Mouse (Mus musculus) mature B cell (primary cell): Measurements from ENCODE around the gene Rrp8.
"Not testable (repeated sequence)": the region's sequence is repeated elsewhere in the genome, so short reads cannot be mapped to it uniquely, and the experiment has no call there.

Source experiments
- in situ Hi-C: fragments of 300-500 bp; cut with MboI; formaldehyde crosslinking; loops from 2 replicates; pipeline ENCODE4 v1.14.3; 2019

The Rrp8 gene

DNA sequence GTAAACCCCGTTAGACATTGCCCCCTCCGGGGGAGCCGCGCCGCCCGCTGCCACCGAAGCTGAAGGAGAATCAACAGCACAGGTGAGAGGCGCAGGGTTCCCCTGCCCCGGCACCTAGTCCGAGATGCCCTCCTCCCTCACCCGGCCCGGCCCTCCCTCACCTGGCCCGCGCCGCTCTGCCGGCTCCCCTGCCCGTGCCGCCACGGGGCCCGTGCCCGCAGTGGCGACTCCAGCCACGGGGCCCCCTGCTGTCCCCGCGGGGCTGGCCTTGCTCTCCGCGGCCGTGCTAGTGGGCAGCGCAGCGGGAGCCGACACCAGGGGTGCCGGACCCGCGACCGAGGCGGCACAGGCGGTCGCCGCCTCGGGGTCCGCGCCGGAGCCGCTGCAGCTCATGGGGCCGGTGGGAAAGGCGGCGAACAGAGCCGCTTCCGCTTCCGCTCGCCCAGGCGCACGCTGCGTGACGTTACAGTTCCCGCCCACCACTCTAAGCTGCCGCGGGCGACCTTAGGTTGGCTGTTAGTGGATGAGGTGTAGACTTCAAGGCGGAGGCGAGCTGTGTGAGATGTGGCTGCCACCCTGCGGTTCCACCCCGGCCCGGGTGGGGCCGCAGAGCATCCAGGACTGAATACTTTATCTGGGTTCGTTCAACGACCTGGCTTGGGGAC, 6.9 kb upstream of the Rrp8 start, which contains the start of gene Taf10:
Gene Taf10, minus strand, starts transcription at position 436 of the 665 bp plus-strand sequence.
- in situ Hi-C loops: no loop called here

DNA sequence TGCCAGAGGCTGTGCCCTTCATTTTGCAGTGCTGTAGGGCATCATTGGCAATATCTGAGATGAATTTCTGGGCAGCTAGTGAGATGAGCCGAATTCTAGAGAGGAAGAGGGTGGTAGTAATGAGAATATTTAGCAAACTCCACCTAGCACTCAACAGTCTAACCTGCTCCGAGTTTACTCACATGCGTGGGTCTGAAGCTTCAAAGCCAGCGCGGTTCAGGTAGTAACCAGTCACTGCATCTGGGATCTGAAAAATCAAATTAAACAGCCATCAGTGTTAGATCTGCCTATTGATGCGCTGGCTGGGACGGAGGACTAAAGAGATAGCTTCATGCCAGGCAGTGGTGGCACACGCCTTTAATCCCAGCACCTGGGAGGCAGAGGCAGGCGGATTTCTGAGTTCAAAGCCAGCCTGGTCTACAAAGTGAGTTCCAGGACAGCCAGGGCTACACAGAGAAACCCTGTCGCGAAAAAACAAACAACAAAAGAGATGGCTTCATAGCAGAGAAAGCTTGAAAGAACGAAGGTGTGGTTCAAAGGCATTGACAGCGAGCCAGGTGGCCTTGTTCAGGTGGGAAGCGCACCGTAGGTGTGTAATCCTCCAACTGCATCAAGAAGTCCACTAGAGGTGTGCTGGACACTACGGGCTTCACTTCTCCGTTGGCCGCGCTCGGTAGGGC, 6.2 kb upstream of the Rrp8 start:
- in situ Hi-C loops: not testable (repeated sequence)

DNA sequence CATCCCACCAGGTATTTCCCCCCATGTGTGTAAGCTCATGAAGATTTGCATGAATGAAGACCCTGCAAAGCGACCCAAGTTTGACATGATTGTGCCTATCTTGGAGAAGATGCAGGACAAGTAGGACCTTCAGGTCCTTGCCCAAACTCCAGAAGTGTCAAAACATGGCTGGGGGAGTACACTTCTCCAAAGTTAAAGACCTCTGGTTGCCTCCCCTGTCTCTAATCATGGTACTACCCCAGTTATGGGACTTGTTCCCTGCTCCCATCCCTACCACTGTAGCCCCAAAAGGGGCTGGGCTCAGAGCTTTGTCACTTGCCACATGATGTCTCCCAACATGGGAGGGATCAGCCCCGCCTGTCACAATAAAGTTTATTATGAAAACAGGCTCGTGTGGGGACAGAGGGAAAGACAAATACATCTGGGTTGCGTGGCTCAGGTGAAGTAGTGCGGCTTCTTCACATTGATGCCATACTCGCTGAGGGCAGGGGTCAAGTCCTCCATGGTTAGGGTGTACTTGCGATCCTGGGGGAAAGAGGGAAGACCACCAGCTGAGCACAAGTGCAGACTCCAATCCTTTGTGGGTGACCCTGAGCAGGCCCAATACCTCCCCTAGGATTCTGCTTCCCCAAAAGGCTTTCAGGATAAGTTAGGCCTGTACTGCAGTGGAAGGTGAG, 5.5 kb upstream of the Rrp8 start:
- in situ Hi-C loops: not testable (repeated sequence)

- in situ Hi-C loops: no loop called here
Observed at GRCm38 (mm10) chr7:105741978-105742377, 4.8 kb upstream of the Rrp8 start.

DNA sequence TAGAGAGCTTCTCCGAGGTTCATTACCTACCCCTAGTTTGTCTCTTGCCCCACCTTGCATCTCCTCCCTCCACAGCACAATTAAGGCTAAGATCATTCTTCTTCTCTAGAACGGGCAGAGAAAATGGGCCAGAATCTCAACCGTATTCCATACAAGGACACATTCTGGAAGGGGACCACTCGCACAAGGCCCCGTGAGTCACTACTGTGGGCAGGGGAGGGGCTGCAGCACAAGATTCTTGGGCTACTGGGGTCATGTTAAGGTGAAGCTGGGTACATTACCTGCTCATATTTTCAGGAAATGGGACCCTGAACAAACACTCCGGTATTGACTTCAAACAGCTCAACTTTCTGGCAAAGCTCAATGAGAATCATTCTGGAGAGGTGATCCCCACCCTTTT, 3.7 kb upstream of the Rrp8 start:
- in situ Hi-C loops: no loop called here

DNA sequence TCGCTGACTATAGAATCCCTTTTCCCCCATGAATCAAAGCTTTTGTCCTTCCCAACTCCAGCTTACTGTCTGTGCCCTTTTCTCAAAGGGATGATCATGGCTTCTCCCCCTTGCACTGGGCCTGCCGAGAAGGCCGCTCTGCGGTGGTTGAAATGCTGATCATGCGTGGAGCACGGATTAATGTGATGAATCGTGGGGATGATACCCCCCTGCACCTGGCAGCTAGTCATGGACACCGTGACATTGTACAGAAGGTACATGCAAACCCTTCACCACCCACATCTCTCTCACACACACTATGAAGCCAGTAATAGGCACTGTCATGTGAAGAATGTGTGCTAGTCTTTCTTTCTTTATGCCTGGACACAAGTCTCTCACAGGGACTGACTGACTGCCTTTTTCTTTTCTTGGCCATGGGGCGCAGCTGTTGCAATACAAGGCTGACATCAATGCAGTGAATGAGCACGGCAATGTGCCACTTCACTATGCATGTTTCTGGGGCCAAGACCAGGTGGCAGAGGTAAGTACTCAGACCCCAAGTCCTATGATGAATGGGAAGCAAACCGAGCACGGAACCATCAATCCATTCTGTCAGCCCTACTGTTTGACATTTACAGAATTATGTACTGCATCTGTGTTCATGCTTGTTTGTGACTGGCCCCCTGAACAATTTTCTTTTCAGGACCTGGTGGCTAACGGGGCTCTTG, 3.1 kb upstream of the Rrp8 start:
- in situ Hi-C loops: no loop called here

DNA sequence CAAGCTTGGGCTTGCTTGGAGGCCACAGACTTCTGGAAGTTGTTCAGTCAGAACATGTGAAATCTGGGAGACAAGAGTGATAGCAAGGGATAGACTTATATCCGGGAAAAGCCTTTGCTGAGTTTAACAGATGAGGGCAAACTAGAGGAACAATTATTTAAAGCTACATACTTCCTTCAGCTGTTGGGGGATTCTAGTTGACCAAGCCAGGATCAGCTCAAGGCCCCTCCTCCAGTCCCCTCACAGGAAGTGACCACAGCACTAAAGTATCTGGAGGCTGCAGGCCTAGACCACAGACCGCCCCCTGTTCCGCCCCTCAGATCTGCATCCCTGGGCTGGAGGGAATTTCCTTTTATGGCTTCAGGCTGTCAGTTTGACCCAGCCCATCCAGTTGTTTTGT, 1.8 kb upstream of the Rrp8 start:
- in situ Hi-C loops: loop anchor here (5.0 kb wide), 1 partner anchor 73 kb away; the partner anchor contains the start of gene Mrpl17

- in situ Hi-C loops: loop anchor here (5.0 kb wide), 1 partner anchor 74 kb away; the partner anchor contains the start of gene Mrpl17
Observed at GRCm38 (mm10) chr7:105738286-105738685, 1.1 kb upstream of the Rrp8 start.

DNA sequence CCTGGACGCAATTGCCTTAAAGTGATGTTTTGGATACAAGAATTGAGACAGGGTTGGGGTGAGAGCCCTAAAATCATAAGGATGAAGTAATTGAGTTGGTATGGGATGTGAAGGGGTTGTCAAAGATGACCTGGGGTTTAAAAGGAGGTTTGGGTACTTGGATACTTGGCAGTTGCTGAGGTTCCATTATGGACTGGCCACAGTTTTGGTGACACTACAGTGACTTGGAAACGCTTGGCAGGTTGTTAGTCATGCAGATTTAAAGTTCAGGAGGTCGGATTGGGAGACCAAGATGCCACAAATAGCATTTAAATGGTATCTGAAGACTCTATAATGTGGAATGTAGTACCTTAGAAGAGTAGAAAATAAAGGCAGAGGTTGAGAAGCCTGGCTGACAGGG, 463 bp upstream of the Rrp8 start:
- in situ Hi-C loops: loop anchor here (5.0 kb wide), 1 partner anchor 75 kb away; the partner anchor contains the start of gene Mrpl17

DNA sequence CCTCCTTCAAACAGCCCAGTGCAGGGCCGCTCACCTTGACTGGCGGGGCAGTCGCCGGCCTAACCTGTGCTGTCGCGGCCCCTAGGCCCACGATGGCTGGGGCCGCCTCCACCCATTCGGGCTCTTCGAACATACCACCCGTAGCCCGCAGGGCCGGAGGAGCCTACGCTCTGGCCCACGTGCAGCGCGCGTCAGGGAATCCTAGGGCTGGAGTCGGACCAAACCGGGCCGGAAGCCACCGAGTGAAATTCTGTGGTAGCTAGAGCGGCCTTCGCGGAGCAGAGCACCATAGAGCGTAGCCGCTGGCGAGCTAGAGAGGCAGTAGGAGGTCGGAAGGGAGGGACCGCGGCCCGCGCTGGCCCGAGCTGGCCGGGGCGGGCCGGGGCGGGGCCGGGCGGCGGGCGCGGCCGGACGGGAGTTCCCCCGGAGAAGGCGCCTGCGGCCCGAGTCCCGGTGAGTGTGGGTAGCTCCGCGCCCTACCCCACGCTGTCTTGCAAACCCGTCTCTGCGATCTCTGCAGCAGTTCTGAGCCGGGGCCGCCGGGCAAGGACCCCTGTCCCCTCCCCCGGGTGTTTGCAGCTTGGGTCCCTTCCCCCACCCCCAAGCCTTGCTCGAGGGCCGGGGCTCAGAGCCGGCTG, 802 bp downstream of the Rrp8 start, which contains the start of gene Ilk:
Gene Ilk, plus strand, starts transcription at position 329 of the 638 bp plus-strand sequence.
- in situ Hi-C loops: loop anchor here (5.0 kb wide), 1 partner anchor 76 kb away; the partner anchor contains the start of gene Mrpl17

- in situ Hi-C loops: loop anchor here (5.0 kb wide), 1 partner anchor 77 kb away; the partner anchor contains the start of gene Mrpl17
Observed at GRCm38 (mm10) chr7:105735464-105735863, 1.7 kb downstream of the Rrp8 start.

- in situ Hi-C loops: loop anchor here (5.0 kb wide), 2 partner anchors 77 to 93 kb away; partner anchors contain the start of genes Arfip2, Gm45799, Mrpl17 and Timm10b
Observed at GRCm38 (mm10) chr7:105734826-105735225, 2.4 kb downstream of the Rrp8 start.

DNA sequence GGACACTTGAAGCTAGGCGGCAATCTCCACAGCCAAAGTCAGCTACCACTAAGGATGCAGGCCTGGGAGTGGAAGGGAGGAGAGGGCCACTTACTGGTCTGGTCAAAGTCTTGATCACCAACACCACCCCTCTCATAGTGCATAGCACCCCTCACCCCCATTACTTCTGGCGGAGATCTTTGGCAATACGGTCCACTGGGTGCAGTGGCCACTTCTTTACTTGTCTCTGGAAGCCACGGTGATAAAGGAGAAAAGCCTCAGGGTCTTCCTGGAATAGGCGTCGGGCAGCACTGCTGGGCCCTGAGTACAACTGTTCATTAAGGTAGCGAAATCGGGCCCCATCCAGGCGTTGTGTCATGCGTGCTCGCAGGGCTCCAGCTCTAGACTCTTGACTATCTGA, 3.3 kb downstream of the Rrp8 start:
- in situ Hi-C loops: loop anchor here (5.0 kb wide), 1 partner anchor 92 kb away; the partner anchor contains the start of genes Arfip2, Gm45799 and Timm10b

- in situ Hi-C loops: no loop called here
Observed at GRCm38 (mm10) chr7:105728701-105729428, 8.3 kb downstream of the Rrp8 start.

DNA sequence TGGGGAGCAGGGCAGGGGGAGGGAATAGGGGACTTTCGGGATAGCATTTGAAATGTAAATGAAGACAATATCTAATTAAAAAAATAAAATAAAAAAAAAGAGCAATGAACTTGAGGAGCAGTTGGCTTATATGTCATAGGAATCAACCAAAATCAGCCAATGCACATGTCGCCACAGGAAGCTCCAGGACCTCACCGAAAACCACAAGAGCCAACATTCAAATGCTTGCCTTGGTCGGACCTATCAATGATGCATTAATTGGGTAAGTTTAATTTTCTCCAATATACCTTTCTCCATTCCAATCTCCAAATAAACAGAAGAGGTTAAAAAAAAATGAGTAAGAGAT, 10.2 kb downstream of the Rrp8 start:
- in situ Hi-C loops: no loop called here

DNA sequence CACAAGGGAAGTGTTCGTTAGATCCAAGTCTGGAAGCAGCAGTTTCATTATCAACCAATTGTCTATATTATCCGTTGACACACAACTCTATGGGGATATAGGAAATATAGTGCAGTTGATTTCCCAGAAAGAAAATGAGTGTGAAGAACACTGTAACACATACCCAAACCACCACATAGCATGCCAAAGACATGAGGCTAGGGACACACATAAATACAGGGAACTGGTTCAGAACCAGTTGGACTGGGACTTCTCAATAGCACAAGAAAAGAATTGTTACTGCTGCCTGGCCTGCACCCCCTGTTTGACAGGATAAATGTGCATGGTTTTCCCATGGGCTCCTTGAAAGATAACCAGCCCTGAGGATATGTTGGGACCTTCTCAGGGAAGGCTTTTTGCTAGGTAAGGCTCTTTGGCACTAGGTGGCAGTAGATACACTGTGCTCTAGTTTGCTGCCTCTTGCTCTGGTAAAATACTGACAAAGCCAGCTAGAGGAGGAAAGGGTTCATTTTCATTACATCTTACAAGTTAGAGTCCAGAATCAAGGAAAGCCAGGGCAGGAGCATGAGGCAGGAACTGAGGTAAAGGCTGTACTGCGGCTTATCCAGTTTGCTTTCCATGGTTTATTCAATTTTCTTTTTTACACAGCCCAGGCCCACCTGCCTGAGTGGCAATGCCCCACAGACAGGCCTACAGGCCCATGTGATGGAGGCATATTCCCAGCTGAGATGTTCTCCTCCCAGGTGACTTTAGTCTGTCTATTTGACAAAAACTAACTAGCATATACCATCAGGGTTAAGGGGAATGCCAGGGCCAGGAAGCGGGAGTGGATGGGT, 10.8 kb downstream of the Rrp8 start:
- in situ Hi-C loops: no loop called here

DNA sequence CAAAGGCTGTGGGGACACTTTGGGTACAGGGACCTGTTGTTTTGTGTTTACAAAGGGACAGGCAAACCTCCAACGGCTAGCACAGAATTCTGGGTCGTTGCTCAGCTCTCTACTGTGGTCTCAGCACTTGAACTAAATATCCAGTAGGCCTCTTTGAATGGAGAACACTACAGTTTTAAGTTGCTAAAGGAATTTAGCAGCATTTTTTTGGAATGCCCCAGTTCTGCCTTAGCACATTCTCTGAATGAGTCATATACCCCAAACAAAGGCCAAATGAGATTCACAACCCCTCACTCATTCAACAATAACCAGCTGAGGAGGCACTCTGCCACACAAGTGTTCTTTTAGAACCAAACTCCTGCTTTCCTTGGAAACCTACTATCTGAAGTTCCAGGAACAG, 15.3 kb downstream of the Rrp8 start:
- in situ Hi-C loops: no loop called here

DNA sequence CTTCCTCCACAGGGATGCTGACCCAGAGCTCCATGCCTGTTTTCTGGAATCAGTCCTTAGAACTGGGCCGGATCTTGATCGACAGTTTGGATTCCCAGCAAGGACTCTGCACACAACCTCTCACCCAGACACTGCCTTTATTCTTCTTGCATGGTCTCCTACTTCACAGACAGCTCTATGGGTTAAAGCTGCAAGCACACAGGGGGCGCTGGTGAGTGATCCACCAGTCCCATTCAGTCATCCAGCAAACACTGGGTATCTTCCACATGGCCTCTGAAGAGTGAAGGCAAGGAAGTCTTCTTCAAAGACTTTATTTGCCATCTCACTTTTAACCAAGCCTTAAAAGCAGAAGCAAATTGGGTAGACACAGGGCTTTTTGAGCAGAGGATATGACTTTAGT, 21.8 kb downstream of the Rrp8 start:
- in situ Hi-C loops: no loop called here

- in situ Hi-C loops: no loop called here
Observed at GRCm38 (mm10) chr7:105708733-105709132, 28.5 kb downstream of the Rrp8 start.

DNA sequence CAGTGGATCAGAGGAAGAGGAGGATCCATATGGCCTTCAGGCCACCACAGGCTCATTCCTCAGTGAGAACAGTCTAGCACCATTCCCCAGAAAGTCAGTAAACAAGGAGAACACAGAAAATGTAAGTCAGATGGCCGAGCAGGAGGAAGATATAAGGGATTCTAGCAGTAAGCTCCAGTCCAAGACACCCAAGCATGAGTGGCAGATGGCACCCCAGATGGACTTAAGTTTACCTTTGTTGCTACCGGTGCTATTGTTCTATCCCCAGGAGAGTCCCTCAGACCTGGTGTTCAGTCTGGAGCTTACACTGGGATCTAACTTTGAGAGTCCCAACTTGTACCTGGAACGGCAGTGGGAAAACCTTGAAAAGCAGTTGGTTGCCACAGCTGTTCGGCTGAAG, 33.4 kb downstream of the Rrp8 start:
- in situ Hi-C loops: no loop called here
